Mouse (Mus musculus) granulocyte monocyte progenitor cell, adult 5-6 weeks (primary cell): ENCODE measurements at regions not wholly inside any gene's neighbourhood (a gene's known extent, or its start where the extent isn't known, plus 50 kb on each side); places are given as distances from the start of the nearest gene placed in this dataset.

Source experiments
- ATAC-seq: replicated peaks from 2 replicates; pipeline ENCODE4 v1.8.0; 2016; ENCODE audit warnings: mild to moderate bottlenecking, moderate TSS enrichment, inconsistent platforms; ENCODE audit not compliant: poor library complexity, severe bottlenecking

DNA sequence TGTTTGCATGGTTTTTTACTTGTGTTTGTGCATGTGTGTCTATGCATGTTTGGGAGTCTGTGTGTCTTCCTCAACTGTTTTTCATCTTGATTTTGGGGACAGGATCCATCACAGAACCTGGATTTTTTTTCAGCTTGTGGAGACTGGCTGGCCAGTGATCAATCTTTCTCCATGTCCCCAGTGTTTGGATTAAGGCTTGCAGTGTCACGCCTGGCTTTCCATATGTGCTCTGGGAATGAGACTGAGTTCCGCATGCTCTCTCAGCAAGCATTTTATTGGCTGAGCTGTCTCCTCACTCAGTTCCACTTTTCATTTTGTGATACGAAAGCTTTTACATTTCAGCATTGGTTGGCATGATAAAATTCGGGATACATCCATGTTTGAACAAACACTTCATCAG, 740.1 kb upstream of the Frg1 start:
- ATAC-seq = no peak

GRCm38 (mm10) chr8:42156588-42156987, 739.7 kb upstream of the Frg1 start:
- no peak for ATAC-seq

GRCm38 (mm10) chr8:42144685-42145084, 727.8 kb upstream of the Frg1 start:
- no peak for ATAC-seq

DNA sequence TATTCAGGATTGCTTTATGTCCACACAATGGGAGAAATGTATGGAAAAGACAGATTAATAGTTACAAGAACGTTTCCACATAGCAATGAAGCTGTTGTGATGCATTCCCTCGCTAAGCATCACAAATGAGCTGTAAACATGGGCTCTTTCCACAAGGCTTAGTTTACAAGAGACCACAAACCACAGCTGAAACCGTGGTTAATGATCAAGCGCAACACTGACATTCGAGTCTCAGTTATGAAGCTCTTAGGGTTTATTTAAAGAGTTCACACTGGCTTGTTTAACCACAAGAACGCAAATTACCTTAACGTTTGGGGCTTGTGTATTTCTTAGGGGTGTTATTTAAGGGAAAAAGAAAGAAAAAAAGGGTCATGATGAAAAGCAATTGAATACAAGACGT, 727.3 kb upstream of the Frg1 start:
- no peak for ATAC-seq

- ATAC-seq = no peak
Measured at GRCm38 (mm10) chr8:42107582-42107981, 690.7 kb upstream of the Frg1 start.

GRCm38 (mm10) chr8:42069314-42069713, 652.4 kb upstream of the Frg1 start:
- ATAC-seq = no peak

DNA sequence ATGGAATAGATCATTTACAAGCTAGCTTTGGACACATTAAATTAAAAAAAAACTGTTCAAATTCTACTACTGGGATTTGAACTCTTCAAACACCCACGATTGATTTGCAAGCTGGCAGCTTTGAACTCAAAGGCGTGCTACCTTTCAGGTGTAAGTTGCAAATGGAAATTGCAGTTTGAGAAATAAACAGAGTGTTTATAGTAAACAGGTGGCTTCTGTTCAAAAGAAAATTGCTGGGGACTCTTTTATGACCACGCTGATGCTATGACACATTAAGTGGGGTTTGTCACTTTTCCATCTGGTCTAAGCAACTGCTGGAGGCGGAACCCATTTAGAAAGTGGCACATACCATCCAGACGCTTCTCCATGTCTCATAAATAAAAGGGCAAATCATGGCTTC, 626.7 kb upstream of the Frg1 start:
- no peak for ATAC-seq

DNA sequence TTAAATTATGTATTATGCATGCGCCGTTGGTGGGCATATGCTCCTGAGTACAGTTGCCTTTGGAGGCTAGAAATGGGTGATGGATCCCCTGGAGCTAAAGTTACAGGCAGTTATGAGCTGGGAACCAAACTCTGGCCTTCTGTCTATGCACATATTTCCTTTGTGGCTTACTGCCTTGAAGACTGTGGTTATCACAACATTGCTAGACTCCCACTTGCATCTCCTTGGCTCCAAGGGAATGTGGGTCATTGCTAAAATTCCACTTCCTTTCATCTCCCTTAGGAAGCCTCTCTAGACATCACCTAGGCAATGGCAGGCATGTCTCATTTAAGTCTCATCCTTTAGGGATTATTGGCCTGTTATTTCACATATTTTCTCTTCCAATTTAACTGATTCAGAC, 622.4 kb upstream of the Frg1 start:
- ATAC-seq = no peak

GRCm38 (mm10) chr8:42026934-42027333, 610.1 kb upstream of the Frg1 start:
- no peak for ATAC-seq

DNA sequence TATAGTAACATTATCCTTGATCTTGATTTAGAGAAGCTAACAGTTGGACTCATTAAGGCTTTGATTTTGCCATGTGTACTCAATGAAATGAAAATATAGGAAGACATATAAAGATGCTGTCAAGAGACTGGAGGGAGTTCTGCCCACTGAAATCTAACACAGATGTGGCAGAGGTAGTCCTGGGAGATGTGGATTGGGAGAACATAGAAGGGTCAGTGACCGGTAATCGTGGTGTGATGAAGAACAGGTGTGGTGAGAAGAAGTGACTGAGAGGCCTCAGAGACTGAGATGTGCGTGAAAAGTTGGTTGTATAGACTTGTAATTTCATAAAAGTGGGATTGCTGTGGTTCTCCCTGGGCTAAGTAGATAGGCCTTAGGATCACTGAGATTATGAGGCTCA, 600.9 kb upstream of the Frg1 start:
- no peak for ATAC-seq

GRCm38 (mm10) chr8:42003170-42003569, 586.3 kb upstream of the Frg1 start:
- ATAC-seq = no peak

GRCm38 (mm10) chr8:41989040-41989501, 572.2 kb upstream of the Frg1 start:
- ATAC-seq = no peak

DNA sequence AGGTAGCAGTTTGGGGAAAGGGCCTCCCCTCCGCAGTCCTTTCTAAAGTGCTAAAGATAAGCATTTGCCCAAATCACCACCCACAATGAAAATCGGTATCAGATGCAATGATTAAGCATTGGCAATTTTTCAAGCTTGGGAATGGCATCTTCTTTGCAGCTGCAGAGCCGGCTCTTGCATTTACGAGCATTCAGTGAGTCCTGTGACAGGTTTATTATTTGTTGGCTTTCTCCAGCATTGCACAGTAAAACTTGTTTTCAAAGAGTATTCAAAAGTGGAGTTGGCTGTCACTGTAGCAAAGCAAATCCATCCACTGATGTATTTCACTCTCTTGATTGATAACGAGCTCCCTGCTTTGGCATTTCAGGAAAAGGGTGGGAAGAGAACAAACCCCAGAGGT, 571.3 kb upstream of the Frg1 start:
- no peak for ATAC-seq

DNA sequence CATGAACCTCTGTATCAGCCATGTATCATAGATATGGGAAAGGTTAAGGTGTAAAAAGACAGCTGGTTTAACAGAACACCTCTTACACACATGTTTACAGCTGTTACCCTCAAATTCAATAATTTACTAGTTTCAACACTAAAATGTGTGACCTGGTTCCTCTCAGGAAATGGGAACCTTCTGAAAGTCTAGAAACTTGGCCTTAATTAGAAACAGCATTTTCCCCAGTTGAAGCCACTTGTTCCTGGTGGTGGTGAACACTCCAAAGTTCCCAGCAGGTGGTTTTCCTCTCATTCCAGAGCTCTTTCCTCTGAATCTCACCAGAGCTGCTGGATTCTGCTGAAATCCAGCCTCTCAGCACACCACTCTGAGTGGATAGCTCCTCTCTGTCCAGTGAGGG, 570.5 kb upstream of the Frg1 start:
- no peak for ATAC-seq

DNA sequence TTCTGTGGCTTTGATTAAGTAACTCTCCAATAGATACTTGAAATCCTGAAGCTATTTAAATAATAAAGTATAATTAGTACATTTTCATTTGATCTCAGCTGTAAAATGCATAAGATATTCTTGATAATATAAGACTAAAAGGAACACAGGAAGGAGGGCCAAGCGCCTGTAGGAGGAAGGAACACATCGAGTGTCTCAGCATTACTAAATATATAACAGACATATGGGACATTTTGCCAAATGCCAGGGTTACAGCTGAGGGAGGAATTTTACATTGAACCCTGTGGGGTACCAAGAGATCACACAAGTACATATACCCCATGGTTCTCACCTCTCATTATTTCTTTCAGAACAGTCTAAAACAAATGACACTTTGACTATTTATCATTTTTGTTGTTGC, 555.5 kb upstream of the Frg1 start:
- no peak for ATAC-seq

DNA sequence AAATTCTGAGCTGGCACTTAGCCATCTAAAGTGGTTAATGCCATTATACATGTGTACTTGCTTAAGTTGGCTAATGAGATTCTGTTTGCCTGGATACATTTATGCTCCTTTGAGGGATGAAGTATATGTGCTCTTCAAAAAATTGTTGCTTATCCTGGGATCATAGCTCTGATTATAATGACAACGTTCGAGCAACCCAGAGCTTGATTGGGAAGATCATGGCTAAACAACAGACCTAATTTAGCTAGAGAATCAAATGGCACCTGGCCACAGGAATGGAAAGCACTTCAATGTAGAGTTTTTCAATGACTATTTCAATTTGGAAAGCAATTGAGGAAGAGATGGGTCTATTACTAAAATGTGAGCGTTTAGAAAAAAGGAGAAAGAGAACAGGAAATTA, 553.7 kb upstream of the Frg1 start:
- ATAC-seq = no peak

DNA sequence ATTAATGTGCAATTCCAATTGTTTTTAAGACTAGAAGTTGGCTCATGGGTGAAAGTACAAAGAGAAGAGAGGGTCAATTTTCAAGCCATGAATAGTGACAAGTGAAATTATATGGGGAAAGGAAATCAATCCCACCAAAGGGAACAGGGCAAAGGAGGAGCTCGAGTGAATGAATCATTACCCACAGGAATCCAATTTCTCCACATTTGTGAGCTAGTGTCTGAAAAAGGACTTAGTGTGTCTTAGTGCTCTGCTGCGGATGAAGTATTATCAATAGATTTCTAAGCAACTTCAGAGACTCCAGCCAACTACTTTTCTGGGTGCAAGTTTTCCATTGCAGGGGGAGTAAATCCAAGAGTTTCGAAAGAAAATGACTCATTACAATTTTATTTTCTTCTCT, 552.5 kb upstream of the Frg1 start:
- ATAC-seq = no peak

DNA sequence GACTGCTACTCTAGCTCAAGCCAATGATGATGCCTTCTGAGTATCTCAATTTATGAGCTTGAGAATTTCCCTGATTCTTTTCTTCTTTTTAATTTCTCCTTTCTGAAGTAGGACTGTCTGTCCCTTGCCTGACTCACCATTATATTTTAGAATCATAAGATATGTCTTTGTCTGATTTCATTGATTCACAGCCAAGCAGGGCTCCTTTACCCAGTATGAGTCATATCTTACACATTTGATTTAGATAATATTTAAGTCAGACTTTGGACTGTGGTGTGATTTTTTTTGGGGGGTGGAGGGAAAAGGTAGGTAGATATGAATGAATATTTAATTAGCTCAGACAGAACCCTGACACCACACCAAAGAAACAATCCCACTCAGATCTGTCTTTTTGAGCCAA, 547.2 kb upstream of the Frg1 start:
- ATAC-seq = no peak

DNA sequence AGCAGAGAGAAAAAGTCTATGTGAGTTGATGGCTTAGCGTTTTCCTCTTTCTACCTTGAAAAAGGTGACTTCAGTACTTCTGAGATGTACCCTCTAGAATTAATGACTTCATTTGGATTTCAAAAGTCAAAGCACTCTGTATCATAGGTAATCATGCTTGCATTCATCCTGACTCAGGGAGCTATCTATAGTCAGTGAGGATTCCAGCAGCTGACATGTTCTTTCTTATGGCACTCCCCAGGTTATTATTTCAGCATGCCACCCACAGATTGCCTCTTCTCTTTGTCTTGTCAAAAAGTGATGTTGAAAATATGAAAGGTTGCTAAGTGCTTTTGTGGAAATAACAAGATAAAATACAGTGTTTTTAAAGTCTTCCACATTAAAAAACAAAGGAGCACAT, 540.0 kb upstream of the Frg1 start:
- no peak for ATAC-seq

DNA sequence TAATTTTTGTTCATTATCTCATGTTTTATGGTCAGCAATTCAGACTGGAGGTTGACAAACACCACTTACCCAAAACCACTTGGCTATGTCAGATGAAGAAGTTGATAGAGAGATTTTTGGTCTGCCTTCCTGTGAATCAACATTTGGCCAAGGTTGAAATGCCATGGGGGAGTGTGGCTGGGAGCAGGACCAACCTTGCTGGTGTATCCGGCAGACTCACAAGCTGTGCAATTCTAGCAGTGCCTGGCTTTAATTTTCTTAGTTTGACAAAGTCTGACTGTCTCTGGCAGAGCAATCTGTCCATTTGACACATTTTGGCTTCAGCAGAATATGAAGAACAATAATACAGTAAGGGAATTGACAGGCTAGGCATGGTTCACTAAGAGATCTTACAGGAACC, 533.9 kb upstream of the Frg1 start:
- no peak for ATAC-seq

DNA sequence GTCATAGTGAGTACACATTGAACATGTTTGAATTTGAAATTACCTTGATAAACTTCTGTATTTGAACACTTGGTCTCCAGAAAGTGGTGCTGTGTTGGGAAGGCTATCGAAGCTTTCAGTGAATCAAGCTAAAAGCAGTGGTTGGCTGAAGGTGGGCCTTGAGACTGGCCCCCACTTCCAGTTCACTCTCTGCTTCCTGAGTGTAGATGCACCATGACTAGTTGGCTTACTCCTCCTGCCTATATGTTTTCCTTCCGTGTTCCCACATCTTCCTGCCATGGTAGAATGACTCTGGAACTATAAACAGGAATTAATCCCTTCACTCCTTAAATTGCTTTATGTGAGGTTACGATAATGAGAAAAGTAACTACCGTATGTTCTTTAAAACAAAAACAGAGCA, 522.4 kb upstream of the Frg1 start:
- no peak for ATAC-seq

- ATAC-seq = no peak
Measured at GRCm38 (mm10) chr8:41921106-41921505, 504.2 kb upstream of the Frg1 start.

DNA sequence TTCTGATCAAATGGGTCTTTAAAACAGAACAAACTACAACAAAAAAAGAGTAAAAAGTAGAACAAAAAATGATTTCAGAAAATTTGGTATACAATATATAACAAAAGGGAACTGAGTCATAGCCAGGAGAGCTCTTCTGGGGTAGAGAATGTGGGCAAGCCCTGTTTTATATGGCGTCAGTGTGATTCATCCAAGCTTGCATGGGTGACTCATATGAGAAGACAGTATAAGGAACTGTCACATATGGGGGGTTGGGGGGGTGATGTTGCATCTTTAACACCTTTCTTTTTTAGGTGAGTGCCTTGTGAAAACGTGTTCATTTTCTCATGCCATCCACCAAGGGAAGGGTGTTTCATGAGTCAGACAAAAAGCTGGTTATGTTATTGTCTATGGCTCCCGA, 503.7 kb upstream of the Frg1 start:
- ATAC-seq = no peak
